Mouse (Mus musculus): ENCODE measurements at regions not wholly inside any gene's neighbourhood (a gene's known extent, or its start where the extent isn't known, plus 50 kb on each side); places are given as distances from the start of the nearest gene placed in this dataset.
"Not testable (repeated sequence)": the region's sequence is repeated elsewhere in the genome, so short reads cannot be mapped to it uniquely, and the experiment has no call there.

DNA sequence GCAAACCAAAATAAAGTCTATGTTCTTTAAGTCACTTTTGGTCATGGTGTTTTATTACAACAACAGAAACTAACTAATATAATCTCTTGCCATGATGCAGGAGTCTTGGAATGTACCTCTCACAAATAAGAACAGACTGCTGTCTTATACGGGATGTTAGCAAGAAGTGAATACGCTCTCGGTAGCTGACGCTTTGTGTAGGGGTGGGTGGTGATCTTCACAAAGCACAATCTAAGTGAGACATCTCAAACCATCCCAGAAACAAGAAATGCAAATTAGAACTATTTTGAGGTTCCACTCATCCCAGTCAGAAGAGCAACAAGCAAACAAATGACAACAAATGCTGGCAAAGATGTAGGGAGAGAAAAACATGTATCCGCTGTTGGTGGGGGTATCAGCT is 339.7 kb upstream of the Clnk start:
- 94% methylated on average over 5 of the region's 5 CpGs for WGBS
- no peak overlapping the region for H3K4me3 ChIP-seq (replicated peaks; ENCODE audit: low read length)
- no peak for ATAC-seq (ENCODE audit: low FRiP score)
- no peak overlapping the region for H3K9ac ChIP-seq
- no peak for DNase-seq (ENCODE audit: low spot score)
- H3K27me3 ChIP-seq (ENCODE audit: control insufficient read depth, insufficient read depth, low read length) = no peaks in the 10 kb centered on the region
- H3K4me1 ChIP-seq (replicated peaks; ENCODE audit: control insufficient read depth, insufficient read depth, low read length) = no peaks in the 10 kb centered on the region
- H3K9me3 ChIP-seq (ENCODE audit: control insufficient read depth, low read length) = no peaks in the 10 kb centered on the region
- no peak overlapping the region for H3K27ac ChIP-seq
- H3K36me3 ChIP-seq (replicated peaks; ENCODE audit: control insufficient read depth, insufficient read depth) = no peaks in the 10 kb centered on the region
- H3K4me2 ChIP-seq (replicated peaks) = no peak overlapping the region

- Histone ChIP-seq H3K9me3 (ENCODE audit: control insufficient read depth, low read length) (no peaks in the 10 kb centered on the region), H3K4me1 (replicated peaks; ENCODE audit: control insufficient read depth, insufficient read depth, low read length) (no peaks in the 10 kb centered on the region), H3K27me3 (ENCODE audit: control insufficient read depth, insufficient read depth, low read length) (no peaks in the 10 kb centered on the region), H3K27ac (no peak overlapping the region), H3K36me3 (replicated peaks; ENCODE audit: control insufficient read depth, insufficient read depth) (no peaks in the 10 kb centered on the region), H3K9ac (no peak overlapping the region), H3K4me3 (replicated peaks; ENCODE audit: low read length) (no peak overlapping the region), H3K4me2 (replicated peaks) (no peak overlapping the region)
- no peak for DNase-seq (ENCODE audit: low spot score)
- 71% methylated on average over 3 of the region's 3 CpGs for WGBS
- no peak for ATAC-seq (ENCODE audit: low FRiP score)
These were observed 338.4 kb upstream of the Clnk start for GRCm38 (mm10) chr5:39215016-39215415.

GRCm38 (mm10) chr5:39212550-39212949 is 335.9 kb upstream of the Clnk start:
- no peaks in the 10 kb centered on the region for H3K27me3 ChIP-seq (ENCODE audit: control insufficient read depth, insufficient read depth, low read length)
- no peak overlapping the region for H3K9ac ChIP-seq
- H3K4me1 ChIP-seq (replicated peaks; ENCODE audit: control insufficient read depth, insufficient read depth, low read length) = no peaks in the 10 kb centered on the region
- ATAC-seq (ENCODE audit: low FRiP score) (0 out of 2 replicates have a peak, but pooled peaks have one; percentile 51), DNase-seq (ENCODE audit: low spot score) (no peak)
- H3K27ac ChIP-seq = no peak overlapping the region
- H3K4me3 ChIP-seq (replicated peaks; ENCODE audit: low read length) = no peak overlapping the region
- H3K36me3 ChIP-seq (replicated peaks; ENCODE audit: control insufficient read depth, insufficient read depth) = no peaks in the 10 kb centered on the region
- H3K9me3 ChIP-seq (ENCODE audit: control insufficient read depth, low read length) = no peaks in the 10 kb centered on the region
- H3K4me2 ChIP-seq (replicated peaks) = no peak overlapping the region

- ATAC-seq (ENCODE audit: low FRiP score) (no peak), DNase-seq (ENCODE audit: low spot score) (no peak)
- Histone ChIP-seq H3K4me3 (replicated peaks; ENCODE audit: low read length) (no peak overlapping the region), H3K9me3 (ENCODE audit: control insufficient read depth, low read length) (no peaks in the 10 kb centered on the region), H3K4me2 (replicated peaks) (no peak overlapping the region), H3K4me1 (replicated peaks; ENCODE audit: control insufficient read depth, insufficient read depth, low read length) (no peaks in the 10 kb centered on the region), H3K27me3 (ENCODE audit: control insufficient read depth, insufficient read depth, low read length) (no peaks in the 10 kb centered on the region), H3K9ac (no peak overlapping the region), H3K27ac (no peak overlapping the region), H3K36me3 (replicated peaks; ENCODE audit: control insufficient read depth, insufficient read depth) (no peaks in the 10 kb centered on the region)
These were observed 322.2 kb upstream of the Clnk start for GRCm38 (mm10) chr5:39198856-39199255.

DNA sequence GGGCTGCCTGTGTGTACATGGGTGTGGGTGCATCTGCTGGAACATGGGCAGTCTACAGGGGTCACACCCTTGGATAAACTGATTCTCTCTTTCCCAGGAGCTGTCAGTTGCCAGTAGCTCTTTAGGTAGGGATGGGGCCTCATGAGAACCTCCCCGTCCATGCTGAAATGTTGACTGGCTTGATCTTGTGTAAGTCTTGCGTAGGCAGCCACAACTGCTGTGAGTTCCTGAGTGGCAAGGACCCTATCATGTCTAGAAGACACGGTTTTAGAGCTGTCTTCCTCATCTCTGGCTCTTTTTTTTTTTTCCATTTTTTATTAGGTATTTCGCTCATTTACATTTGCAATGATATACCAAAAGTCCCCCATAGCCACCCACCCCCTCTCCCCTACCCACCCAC is 314.5 kb upstream of the Clnk start:
- not testable (repeated sequence) for ATAC-seq (ENCODE audit: low FRiP score); H3K9ac ChIP-seq; H3K27ac ChIP-seq; H3K4me2 ChIP-seq (replicated peaks); H3K9me3 ChIP-seq (ENCODE audit: control insufficient read depth, low read length); H3K4me3 ChIP-seq (replicated peaks; ENCODE audit: low read length); DNase-seq (ENCODE audit: low spot score); H3K36me3 ChIP-seq (replicated peaks; ENCODE audit: control insufficient read depth, insufficient read depth); H3K27me3 ChIP-seq (ENCODE audit: control insufficient read depth, insufficient read depth, low read length); H3K4me1 ChIP-seq (replicated peaks; ENCODE audit: control insufficient read depth, insufficient read depth, low read length)
- WGBS = 96% methylated on average over 2 of the region's 4 CpGs

- Histone ChIP-seq H3K9ac (no peak overlapping the region), H3K27ac (no peak overlapping the region), H3K9me3 (ENCODE audit: control insufficient read depth, low read length) (no peaks in the 10 kb centered on the region), H3K4me2 (replicated peaks) (no peak overlapping the region), H3K36me3 (replicated peaks; ENCODE audit: control insufficient read depth, insufficient read depth) (no peaks in the 10 kb centered on the region), H3K4me3 (replicated peaks; ENCODE audit: low read length) (no peak overlapping the region), H3K27me3 (ENCODE audit: control insufficient read depth, insufficient read depth, low read length) (no peaks in the 10 kb centered on the region), H3K4me1 (replicated peaks; ENCODE audit: control insufficient read depth, insufficient read depth, low read length) (0 out of 2 replicates have a peak, but pooled peaks cover 5% of the 10 kb centered on the region)
- DNase-seq (ENCODE audit: low spot score) (no peak), ATAC-seq (ENCODE audit: low FRiP score) (peak; percentile 47; the same call in 1 of the 2 replicates)
- 55% methylated on average over 2 of the region's 2 CpGs for WGBS
These were observed 305.2 kb upstream of the Clnk start for GRCm38 (mm10) chr5:39181616-39182402.

GRCm38 (mm10) chr5:39181028-39181427 is 304.4 kb upstream of the Clnk start:
- Histone ChIP-seq H3K4me1 (replicated peaks; ENCODE audit: control insufficient read depth, insufficient read depth, low read length) (0 out of 2 replicates have a peak, but pooled peaks cover 5% of the 10 kb centered on the region), H3K36me3 (replicated peaks; ENCODE audit: control insufficient read depth, insufficient read depth) (no peaks in the 10 kb centered on the region), H3K27ac (no peak overlapping the region), H3K9ac (no peak overlapping the region), H3K27me3 (ENCODE audit: control insufficient read depth, insufficient read depth, low read length) (no peaks in the 10 kb centered on the region), H3K9me3 (ENCODE audit: control insufficient read depth, low read length) (no peaks in the 10 kb centered on the region), H3K4me3 (replicated peaks; ENCODE audit: low read length) (no peak overlapping the region), H3K4me2 (replicated peaks) (no peak overlapping the region)
- WGBS = 33% methylated on average over 4 of the region's 4 CpGs
- DNase-seq (ENCODE audit: low spot score) (no peak), ATAC-seq (ENCODE audit: low FRiP score) (no peak)

- ATAC-seq (ENCODE audit: low FRiP score) (no peak), DNase-seq (ENCODE audit: low spot score) (no peak)
- 0 out of 2 replicates have a peak, but pooled peaks cover 5% of the 10 kb centered on the region for H3K4me1 ChIP-seq (replicated peaks; ENCODE audit: control insufficient read depth, insufficient read depth, low read length)
- 32% methylated on average over 2 of the region's 2 CpGs for WGBS
- no peak overlapping the region for H3K4me2 ChIP-seq (replicated peaks)
- no peak overlapping the region for H3K27ac ChIP-seq
- H3K36me3 ChIP-seq (replicated peaks; ENCODE audit: control insufficient read depth, insufficient read depth) = no peaks in the 10 kb centered on the region
- no peaks in the 10 kb centered on the region for H3K27me3 ChIP-seq (ENCODE audit: control insufficient read depth, insufficient read depth, low read length)
- H3K9ac ChIP-seq = no peak overlapping the region
- H3K9me3 ChIP-seq (ENCODE audit: control insufficient read depth, low read length) = no peaks in the 10 kb centered on the region
- H3K4me3 ChIP-seq (replicated peaks; ENCODE audit: low read length) = no peak overlapping the region
These were observed 301.3 kb upstream of the Clnk start for GRCm38 (mm10) chr5:39177891-39178290.

DNA sequence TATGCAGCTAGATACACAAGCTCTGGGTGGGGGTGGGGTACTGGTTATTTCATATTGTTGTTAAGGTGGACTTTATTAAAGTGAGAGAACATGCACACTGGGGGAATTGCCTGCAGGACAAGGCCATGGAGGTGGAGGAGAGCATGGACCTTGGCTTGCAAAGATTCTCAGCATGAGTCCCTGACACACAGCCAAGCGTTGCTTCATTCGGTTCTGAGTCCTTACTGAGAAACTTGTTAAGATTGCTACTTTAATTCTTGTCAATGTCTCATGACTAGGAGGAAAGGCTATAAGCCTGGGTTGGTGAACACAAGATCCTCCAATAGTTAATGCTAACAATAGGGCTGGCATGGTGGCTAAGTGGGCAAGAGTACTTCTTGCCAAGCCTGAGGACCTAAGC is 300.3 kb upstream of the Clnk start:
- DNase-seq (ENCODE audit: low spot score) = no peak
- H3K4me3 ChIP-seq (replicated peaks; ENCODE audit: low read length) = no peak overlapping the region
- no peak overlapping the region for H3K4me2 ChIP-seq (replicated peaks)
- ATAC-seq (ENCODE audit: low FRiP score) = no peak
- H3K27ac ChIP-seq = no peak overlapping the region
- no peaks in the 10 kb centered on the region for H3K27me3 ChIP-seq (ENCODE audit: control insufficient read depth, insufficient read depth, low read length)
- H3K36me3 ChIP-seq (replicated peaks; ENCODE audit: control insufficient read depth, insufficient read depth) = no peaks in the 10 kb centered on the region
- H3K9ac ChIP-seq = no peak overlapping the region
- WGBS = 93% methylated on average over 2 of the region's 2 CpGs
- H3K9me3 ChIP-seq (ENCODE audit: control insufficient read depth, low read length) = no peaks in the 10 kb centered on the region
- 0 out of 2 replicates have a peak, but pooled peaks cover 5% of the 10 kb centered on the region for H3K4me1 ChIP-seq (replicated peaks; ENCODE audit: control insufficient read depth, insufficient read depth, low read length)

DNA sequence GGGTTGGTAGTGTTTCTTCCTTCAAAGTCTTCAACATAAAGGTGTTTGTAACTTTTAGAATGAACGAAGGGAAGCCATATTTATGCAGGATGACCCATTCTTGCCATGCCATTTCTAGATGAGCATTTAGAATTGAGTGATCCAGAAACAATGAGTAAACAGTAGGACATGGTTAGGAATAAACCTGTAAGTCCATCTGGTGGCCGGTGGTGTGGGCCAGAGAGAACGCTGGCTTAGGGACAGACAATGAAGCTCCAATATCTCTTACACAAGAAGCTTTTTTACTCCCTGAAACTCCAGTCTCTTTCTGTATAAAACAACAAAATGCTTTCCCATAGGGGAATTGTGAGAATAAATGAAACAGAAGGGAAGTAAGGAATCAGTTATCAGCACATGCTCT is 296.9 kb upstream of the Clnk start:
- H3K27me3 ChIP-seq (ENCODE audit: control insufficient read depth, insufficient read depth, low read length) = no peaks in the 10 kb centered on the region
- H3K4me3 ChIP-seq (replicated peaks; ENCODE audit: low read length) = no peak overlapping the region
- H3K9me3 ChIP-seq (ENCODE audit: control insufficient read depth, low read length) = no peaks in the 10 kb centered on the region
- H3K4me2 ChIP-seq (replicated peaks) = no peak overlapping the region
- no peak for DNase-seq (ENCODE audit: low spot score)
- 97% methylated on average over 3 of the region's 3 CpGs for WGBS
- no peak overlapping the region for H3K9ac ChIP-seq
- no peak overlapping the region for H3K27ac ChIP-seq
- ATAC-seq (ENCODE audit: low FRiP score) = no peak
- no peaks in the 10 kb centered on the region for H3K36me3 ChIP-seq (replicated peaks; ENCODE audit: control insufficient read depth, insufficient read depth)
- no peaks in the 10 kb centered on the region for H3K4me1 ChIP-seq (replicated peaks; ENCODE audit: control insufficient read depth, insufficient read depth, low read length)
